Mouse (Mus musculus): ENCODE results near the gene Olfr498. TPM values are rescaled to one million over a fixed set of nuclear protein-coding genes. Genes with fewer than 3 reads are reported as not detected.

Gene Olfr498
- polyA plus RNA-seq (2015; fragmentation: Nextera tagmentation; extraction: Ambion mirVana), result not detected in 2 replicates

- WGBS, result 82% methylated on average over 1 of the region's 1 CpGs
- no peaks in the 10 kb centered on the region for H3K9me3 ChIP-seq (ENCODE audit: low read length)
- no peaks in the 10 kb centered on the region for H3K36me3 ChIP-seq (ENCODE audit: insufficient read depth, low read length)
- no peak within 1 kb of the TSS for H3K4me2 ChIP-seq (replicated peaks; ENCODE audit: low read depth, low read length)
- H3K9ac ChIP-seq (replicated peaks; ENCODE audit: low read length), result no peak within 1 kb of the TSS
- no peaks in the 10 kb centered on the region for H3K4me1 ChIP-seq (ENCODE audit: insufficient read depth, low read length)
- H3K4me3 ChIP-seq (ENCODE audit: low read length), result no peak within 1 kb of the TSS
- no peak within 1 kb of the TSS for H3K27ac ChIP-seq (ENCODE audit: low read length)
- ATAC-seq (ENCODE audit: low FRiP score, low TSS enrichment), result no peak
- no peaks in the 10 kb centered on the region for H3K27me3 ChIP-seq (ENCODE audit: insufficient read depth, low read length)
Measured at GRCm38 (mm10) chr7:108465026-108465425, at the start of gene Olfr498. Gene Olfr498 (plus strand): TSS chr7:108465326.

GRCm38 (mm10) chr7:108420121-108420520, 45.0 kb upstream of the Olfr498 start, which contains the start of gene Olfr497:
Gene Olfr497 (plus strand): TSS chr7:108420421.
- WGBS, result 79% methylated on average over 2 of the region's 2 CpGs
- Histone ChIP-seq H3K4me1 (ENCODE audit: insufficient read depth, low read length) (no peaks in the 10 kb centered on the region), H3K4me2 (replicated peaks; ENCODE audit: low read depth, low read length) (no peak within 1 kb of the TSS), H3K4me3 (ENCODE audit: low read length) (no peak within 1 kb of the TSS), H3K9ac (replicated peaks; ENCODE audit: low read length) (no peak within 1 kb of the TSS), H3K27ac (ENCODE audit: low read length) (no peak within 1 kb of the TSS), H3K36me3 (ENCODE audit: insufficient read depth, low read length) (no peaks in the 10 kb centered on the region), H3K9me3 (ENCODE audit: low read length) (no peaks in the 10 kb centered on the region), H3K27me3 (ENCODE audit: insufficient read depth, low read length) (no peaks in the 10 kb centered on the region)
- no peak for ATAC-seq (ENCODE audit: low FRiP score, low TSS enrichment)

Other genes starting within 250 kb of the Olfr498 start
- not detected in 2 replicates for gene Olfr488, start 207.0 kb upstream of the Olfr498 start, polyA plus RNA-seq (2015; fragmentation: Nextera tagmentation; extraction: Ambion mirVana)
- gene Olfr490, start 176.4 kb upstream of the Olfr498 start, polyA plus RNA-seq (2015; fragmentation: Nextera tagmentation; extraction: Ambion mirVana), result not detected in 2 replicates
- gene Olfr491, start 151.9 kb upstream of the Olfr498 start, polyA plus RNA-seq (2015; fragmentation: Nextera tagmentation; extraction: Ambion mirVana), result not detected in 2 replicates
- not detected in 2 replicates for gene Olfr492, start 141.7 kb upstream of the Olfr498 start, polyA plus RNA-seq (2015; fragmentation: Nextera tagmentation; extraction: Ambion mirVana)
- not detected in 2 replicates for gene Olfr493, start 118.3 kb upstream of the Olfr498 start, polyA plus RNA-seq (2015; fragmentation: Nextera tagmentation; extraction: Ambion mirVana)
- gene Olfr494, start 100.0 kb upstream of the Olfr498 start, polyA plus RNA-seq (2015; fragmentation: Nextera tagmentation; extraction: Ambion mirVana), result not detected in 2 replicates
- not detected in 2 replicates for gene Olfr495, start 72.2 kb upstream of the Olfr498 start, polyA plus RNA-seq (2015; fragmentation: Nextera tagmentation; extraction: Ambion mirVana)
- not detected in 2 replicates for gene Olfr497, start 44.9 kb upstream of the Olfr498 start, polyA plus RNA-seq (2015; fragmentation: Nextera tagmentation; extraction: Ambion mirVana)
- gene Olfr502, start 59.7 kb downstream of the Olfr498 start, polyA plus RNA-seq (2015; fragmentation: Nextera tagmentation; extraction: Ambion mirVana), result not detected in 2 replicates
- not detected in 2 replicates for gene Olfr503, start 79.2 kb downstream of the Olfr498 start, polyA plus RNA-seq (2015; fragmentation: Nextera tagmentation; extraction: Ambion mirVana)
- gene Olfr504, start 100.5 kb downstream of the Olfr498 start, polyA plus RNA-seq (2015; fragmentation: Nextera tagmentation; extraction: Ambion mirVana), result not detected in 2 replicates
- gene Olfr506, start 145.5 kb downstream of the Olfr498 start, polyA plus RNA-seq (2015; fragmentation: Nextera tagmentation; extraction: Ambion mirVana), result not detected in 2 replicates
- gene Olfr507, start 156.5 kb downstream of the Olfr498 start, polyA plus RNA-seq (2015; fragmentation: Nextera tagmentation; extraction: Ambion mirVana), result not detected in 2 replicates
- gene Olfr508, start 164.7 kb downstream of the Olfr498 start, polyA plus RNA-seq (2015; fragmentation: Nextera tagmentation; extraction: Ambion mirVana), result not detected in 2 replicates
- not detected in 2 replicates for gene Olfr509, start 186.6 kb downstream of the Olfr498 start, polyA plus RNA-seq (2015; fragmentation: Nextera tagmentation; extraction: Ambion mirVana)
- gene Olfr510, start 201.1 kb downstream of the Olfr498 start, polyA plus RNA-seq (2015; fragmentation: Nextera tagmentation; extraction: Ambion mirVana), result not detected in 2 replicates
- not detected in 2 replicates for gene Olfr512, start 248.0 kb downstream of the Olfr498 start, polyA plus RNA-seq (2015; fragmentation: Nextera tagmentation; extraction: Ambion mirVana)

Measured in kidney, embryonic 16.5 days (tissue).